Mouse (Mus musculus) thymus, postnatal 10 days (tissue): ENCODE results near the gene Gm3336.

ENCODE experiments used
- DNase-seq, 2 experiments: peaks; one replicate each; pipeline ENCODE4 v3.0.0; 2021; ENCODE audit warnings: low spot score in 2 of 2

Gene Gm3336

GRCm38 (mm10) chr8:70747211-70747890 is 29.0 kb downstream of the Gm3336 start:
- no peak for DNase-seq

GRCm38 (mm10) chr8:70748246-70749096 is 30.1 kb downstream of the Gm3336 start:
- DNase-seq: no peak

- no peak for DNase-seq
Observed at GRCm38 (mm10) chr8:70749097-70749674, 30.8 kb downstream of the Gm3336 start.

GRCm38 (mm10) chr8:70750128-70750680 is 31.9 kb downstream of the Gm3336 start:
- no peak for DNase-seq

- DNase-seq: peak; percentile 60 to 81
Observed at GRCm38 (mm10) chr8:70752000-70752764, 33.8 kb downstream of the Gm3336 start.

- DNase-seq: peak; percentile 50 to 53
Observed at GRCm38 (mm10) chr8:70753151-70753550, 34.8 kb downstream of the Gm3336 start.

- DNase-seq: peak; percentile 90 to 95
Observed at GRCm38 (mm10) chr8:70754043-70754870, 35.9 kb downstream of the Gm3336 start, which contains the start of gene Rab3a. Gene Rab3a (plus strand): TSS chr8:70754679.

GRCm38 (mm10) chr8:70754871-70755660 is 36.7 kb downstream of the Gm3336 start:
- DNase-seq: no peak

GRCm38 (mm10) chr8:70755661-70756475 is 37.5 kb downstream of the Gm3336 start:
- DNase-seq: no peak

- no peak for DNase-seq
Observed at GRCm38 (mm10) chr8:70756476-70757040, 38.2 kb downstream of the Gm3336 start.

GRCm38 (mm10) chr8:70757523-70758307 is 39.4 kb downstream of the Gm3336 start:
- DNase-seq: no peak

GRCm38 (mm10) chr8:70758308-70758615 is 39.9 kb downstream of the Gm3336 start:
- DNase-seq: no peak

GRCm38 (mm10) chr8:70758616-70759561 is 40.5 kb downstream of the Gm3336 start:
- DNase-seq: no peak

GRCm38 (mm10) chr8:70760350-70760749 is 42.0 kb downstream of the Gm3336 start:
- DNase-seq: no peak

- peak; percentile 93 to 96 for DNase-seq
Observed at GRCm38 (mm10) chr8:70760775-70761406, 42.5 kb downstream of the Gm3336 start, which contains the start of gene Mpv17l2. Gene Mpv17l2 (minus strand): TSS chr8:70760946.

GRCm38 (mm10) chr8:70762118-70762517 is 43.8 kb downstream of the Gm3336 start:
- DNase-seq: no peak
